Mouse (Mus musculus) MEL (cell line): ENCODE data around the gene Raver1.

Experiments
- E2F4 ChIP-seq: IDR thresholded peaks from 2 replicates; pipeline ENCODE4 v1.6.1; 2011; ENCODE audit warnings: low read depth, low read length, improper control_type of control experiment, borderline replicate concordance
- ELF1 ChIP-seq: IDR thresholded peaks from 2 replicates; pipeline ENCODE4 v1.6.1; 2014; ENCODE audit warnings: low read depth, mild to moderate bottlenecking, inconsistent platforms, low read length, improper control_type of control experiment, moderate library complexity
- JUND ChIP-seq: IDR thresholded peaks from 2 replicates; pipeline ENCODE4 v1.6.1; 2011; ENCODE audit warnings: low read depth, mild to moderate bottlenecking, improper control_type of control experiment, low read length
- POLR2A ChIP-seq, 2 experiments: IDR thresholded peaks; 2 replicates each; pipeline ENCODE4 v1.6.1; 2011 to 2012; ENCODE audit warnings: low read length in 2 of 2, mild to moderate bottlenecking in 2 of 2, control low read depth in 1 of 2, improper control_type of control experiment in 1 of 2, low read depth in 1 of 2, moderate library complexity in 1 of 2; ENCODE audit not compliant: control insufficient read depth in 1 of 2, insufficient read depth in 1 of 2, poor library complexity in 1 of 2
- SIN3A ChIP-seq: IDR thresholded peaks from 2 replicates; pipeline ENCODE4 v1.6.1; 2012; ENCODE audit warnings: low read length, improper control_type of control experiment, inconsistent platforms
- TCF12 ChIP-seq: IDR thresholded peaks from 2 replicates; pipeline ENCODE4 v1.6.1; 2014; ENCODE audit warnings: low read depth, mild to moderate bottlenecking, inconsistent platforms, low read length, improper control_type of control experiment, moderate library complexity
- UBTF ChIP-seq: IDR thresholded peaks from 2 replicates; pipeline ENCODE4 v1.6.1; 2012; ENCODE audit warnings: low read depth, mild to moderate bottlenecking, inconsistent platforms, low read length, improper control_type of control experiment, moderate library complexity, borderline replicate concordance; ENCODE audit not compliant: insufficient read depth

- TF ChIP-seq TCF12 (no peak), ELF1 (no peak), UBTF (no peak), SIN3A (no peak), E2F4 (no peak), POLR2A (IDR thresholded peaks at IDR 0.05; ENCODE audit: control insufficient read depth in 1 of 2, insufficient read depth in 1 of 2, low read depth in 1 of 2, low read length in 2 of 2, poor library complexity in 1 of 2) (no peak), JUND (no peak)
These were observed 43.0 kb upstream of the Raver1 start for GRCm38 (mm10) chr9:21134595-21135328.
